Mouse (Mus musculus): ENCODE data around the gene Gm45021.

Gene Gm45021

GRCm38 (mm10) chr6:48566312-48566711, 23.1 kb upstream of the Gm45021 start:
- ChIA-PET POLR2A (interaction anchor here in 3 of 4 experiments (0.9 to 1.2 kb wide), 4 partner anchors 11 to 35 kb away, joined by 3 read pairs; partner anchors contain the start of gene Lrrc61 (in 1 of the 3)), CTCF (interaction anchor here in 1 of 4 experiments (1.0 to 1.1 kb wide), 2 partner anchors 16 to 80 kb away, joined by 3 read pairs; no protein-coding TSS in a partner anchor)

GRCm38 (mm10) chr6:48568036-48568984, 21.1 kb upstream of the Gm45021 start:
- POLR2A ChIA-PET = interaction anchor here (0.6 to 2.1 kb wide), 12 partner anchors 12 to 56 kb away, joined by 3 to 9 read pairs (median 3); partner anchors contain the start of genes Lrrc61 (in 1 of the 4) and Zfp775 (in 1 of the 4)
- CTCF ChIA-PET = interaction anchor here in 2 of 4 experiments (0.7 to 1.5 kb wide), 3 partner anchors 14 to 292 kb away, joined by 3 to 7 read pairs (median 4); no protein-coding TSS in a partner anchor

- CTCF ChIA-PET = interaction anchor here in 3 of 4 experiments (0.6 to 1.5 kb wide), 5 partner anchors 13 to 477 kb away, joined by 3 to 11 read pairs (median 4); no protein-coding TSS in a partner anchor
- POLR2A ChIA-PET = interaction anchor here (0.5 to 2.1 kb wide), 16 partner anchors 11 to 633 kb away, joined by 3 to 9 read pairs (median 4); partner anchors contain the start of genes Gm44965 (in 1 of the 4), Krba1 (in 1 of the 4), Lrrc61 (in 1 of the 4) and Repin1 (in 1 of the 4)
These were observed 20.2 kb upstream of the Gm45021 start for GRCm38 (mm10) chr6:48569065-48569807.

- POLR2A ChIA-PET = no interaction called here
- CTCF ChIA-PET = interaction anchor here in 2 of 4 experiments (1.3 to 2.2 kb wide), 2 partner anchors 10 kb away, joined by 6 to 9 read pairs; no protein-coding TSS in a partner anchor
These were observed 17.4 kb upstream of the Gm45021 start for GRCm38 (mm10) chr6:48572014-48572413.

GRCm38 (mm10) chr6:48572572-48573061, 16.8 kb upstream of the Gm45021 start, which contains the start of gene Rarres2:
TSS of gene Rarres2 (minus strand) at chr6:48572789.
- CTCF ChIA-PET = interaction anchor here in 3 of 4 experiments (0.6 to 2.2 kb wide), 4 partner anchors 9 to 499 kb away, joined by 3 to 9 read pairs (median 5); no protein-coding TSS in a partner anchor
- POLR2A ChIA-PET = no interaction called here

- ChIA-PET CTCF (interaction anchor here in 3 of 4 experiments (0.6 to 2.2 kb wide), 4 partner anchors 9 to 499 kb away, joined by 3 to 9 read pairs (median 4); no protein-coding TSS in a partner anchor), POLR2A (no interaction called here)
These were observed 16.1 kb upstream of the Gm45021 start for GRCm38 (mm10) chr6:48573280-48573679.

- ChIA-PET CTCF (interaction anchor here in 2 of 4 experiments (0.6 to 2.2 kb wide), 2 partner anchors 8 to 77 kb away, joined by 3 to 9 read pairs; no protein-coding TSS in a partner anchor), POLR2A (no interaction called here)
These were observed 15.4 kb upstream of the Gm45021 start for GRCm38 (mm10) chr6:48573981-48574380.

GRCm38 (mm10) chr6:48578736-48579135, 10.7 kb upstream of the Gm45021 start:
- CTCF ChIA-PET = interaction anchor here in 1 of 4 experiments (0.6 to 0.7 kb wide), 2 partner anchors 61 to 192 kb away, joined by 3 read pairs; partner anchors contain the start of gene Gimap3
- POLR2A ChIA-PET = no interaction called here

GRCm38 (mm10) chr6:48579215-48579648, 10.2 kb upstream of the Gm45021 start:
- ChIA-PET CTCF (no interaction called here), POLR2A (interaction anchor here in 1 of 4 experiments (0.6 to 1.6 kb wide), 2 partner anchors 13 to 17 kb away, joined by 3 read pairs; no protein-coding TSS in a partner anchor)

- ChIA-PET CTCF (interaction anchor here in 2 of 4 experiments (0.6 to 1.8 kb wide), 7 partner anchors 9 to 420 kb away, joined by 3 to 7 read pairs (median 4); partner anchors contain the start of genes Gm44965 (in 1 of the 2) and Repin1 (in 1 of the 2)), POLR2A (interaction anchor here in 1 of 4 experiments (1.6 kb wide), 1 partner anchor 16 kb away, joined by 5 read pairs; no protein-coding TSS in a partner anchor)
These were observed 8.2 kb upstream of the Gm45021 start for GRCm38 (mm10) chr6:48581257-48581656.

- ChIA-PET POLR2A (interaction anchor here in 2 of 4 experiments (0.9 to 1.6 kb wide), 3 partner anchors 11 to 38 kb away, joined by 3 to 5 read pairs (median 3); partner anchors contain the start of genes Gm44965 (in 1 of the 2) and Repin1 (in 1 of the 2)), CTCF (interaction anchor here in 3 of 4 experiments (0.6 to 1.8 kb wide), 25 partner anchors 9 to 762 kb away, joined by 3 to 9 read pairs (median 4); partner anchors contain the start of genes Rarres2 (in 2 of the 3), Gm44965 (in 1 of the 3), Repin1 (in 1 of the 3) and Tra2a (in 1 of the 3))
These were observed 7.4 kb upstream of the Gm45021 start for GRCm38 (mm10) chr6:48582037-48582436.

GRCm38 (mm10) chr6:48591221-48591845, 1.9 kb downstream of the Gm45021 start:
- ChIA-PET POLR2A (no interaction called here), CTCF (interaction anchor here in 2 of 4 experiments (0.6 to 1.1 kb wide), 2 partner anchors 9 to 181 kb away, joined by 3 to 4 read pairs; no protein-coding TSS in a partner anchor)

GRCm38 (mm10) chr6:48591871-48592270, 2.5 kb downstream of the Gm45021 start:
- ChIA-PET CTCF (no interaction called here), POLR2A (no interaction called here)

- ChIA-PET POLR2A (interaction anchor here in 2 of 4 experiments (0.6 to 1.9 kb wide), 17 partner anchors 9 to 775 kb away, joined by 3 to 9 read pairs (median 3); partner anchors contain the start of genes Fam221a (in 2 of the 2), Atp6v0e2 (in 1 of the 2), Lrrc61 (in 1 of the 2) and Zfp775 (in 1 of the 2)), CTCF (interaction anchor here in 3 of 4 experiments (0.6 to 1.5 kb wide), 9 partner anchors 9 to 224 kb away, joined by 3 to 7 read pairs (median 3); partner anchors contain the start of genes Atp6v0e2 (in 1 of the 3) and Zfp775 (in 1 of the 3))
These were observed 4.0 kb downstream of the Gm45021 start, which contains the start of the genes Repin1 and Gm44965 for GRCm38 (mm10) chr6:48593158-48594042. TSS of gene Repin1 (plus strand) at chr6:48593883. TSS of gene Gm44965 (plus strand) at chr6:48593941.

GRCm38 (mm10) chr6:48594043-48594738, 4.8 kb downstream of the Gm45021 start:
- POLR2A ChIA-PET = interaction anchor here in 2 of 4 experiments (0.6 to 1.9 kb wide), 19 partner anchors 8 to 773 kb away, joined by 3 to 9 read pairs (median 3); partner anchors contain the start of genes Atp6v0e2 (in 1 of the 2), Fam221a (in 1 of the 2) and Zfp775 (in 1 of the 2)
- CTCF ChIA-PET = interaction anchor here in 3 of 4 experiments (0.6 to 1.5 kb wide), 8 partner anchors 8 to 223 kb away, joined by 3 to 7 read pairs (median 3); partner anchors contain the start of genes Atp6v0e2 (in 1 of the 3) and Zfp775 (in 1 of the 3)

Measured in embryonic stem cell, embryonic (primary cell).